Mouse (Mus musculus): ENCODE measurements around the gene Kif11. TPM values are rescaled to one million over a fixed set of nuclear protein-coding genes. Genes with fewer than 3 reads are reported as not detected.

The Kif11 gene
- 1 to 10 TPM; 1.0 to 1.6 TPM for polyA plus RNA-seq (2017; shearing (Covaris generic))

GRCm38 (mm10) chr19:37375755-37376615 is at the start of gene Kif11:
Kif11 (plus strand) TSS chr19:37376403.

DNA sequence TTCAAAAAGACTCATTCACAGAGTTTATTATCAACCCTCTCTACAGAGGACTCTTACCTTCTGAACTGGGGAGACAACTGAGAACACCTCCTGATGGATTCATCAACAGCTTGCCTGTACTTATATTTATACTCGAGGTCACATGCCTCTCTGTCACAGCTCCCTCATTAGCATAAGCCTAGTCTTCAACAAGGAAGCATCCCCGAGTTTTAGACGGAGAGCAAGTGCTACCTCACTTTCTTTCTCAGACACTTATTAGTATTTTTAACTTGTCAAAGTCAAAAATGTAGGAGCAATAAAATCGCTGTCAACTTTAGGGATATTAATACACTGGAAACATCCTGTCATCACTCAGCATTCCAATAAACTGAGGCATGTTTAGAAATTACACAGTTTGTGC is 38.5 kb upstream of the Kif11 start, which contains the start of gene Ide:
TSS of gene Ide (minus strand) at position 101 of the 400 bp plus-strand sequence.

GRCm38 (mm10) chr19:37434263-37434951 is 58.2 kb downstream of the Kif11 start, which contains the start of gene Hhex:
Hhex (plus strand) TSS chr19:37434810.

Other genes starting within 250 kb of the Kif11 start
- 10 to 100 TPM; 94.9 to 98.6 TPM for gene March5, start 168.9 kb upstream of the Kif11 start, polyA plus RNA-seq (2017; shearing (Covaris generic))
- under 1 TPM; 0.50 to 0.72 TPM for gene Cpeb3, start 167.8 kb upstream of the Kif11 start, polyA plus RNA-seq (2017; shearing (Covaris generic))
- 10 to 100 TPM; 95.6 to 99.1 TPM for gene Ide, start 38.6 kb upstream of the Kif11 start, polyA plus RNA-seq (2017; shearing (Covaris generic))
- 1 to 10 TPM in 1 of 2 experiments, under 1 TPM in 1; 0.92 to 4.3 TPM for gene Hhex, start 58.4 kb downstream of the Kif11 start, polyA plus RNA-seq (2017; shearing (Covaris generic))
- gene Exoc6, start 174.0 kb downstream of the Kif11 start, polyA plus RNA-seq (2017; shearing (Covaris generic)) = 10 to 100 TPM; 36.9 to 39.6 TPM